Mouse (Mus musculus) heart, embryonic 10.5 days (tissue): ENCODE results near the gene Lrrc8a. TPM values are rescaled to one million over a fixed set of nuclear protein-coding genes. Genes with fewer than 3 reads are reported as not detected.

Experiments
- DNase-seq: peaks from one replicate; pipeline ENCODE4 v3.0.0-alpha.2; 2017; ENCODE audit warnings: low spot score
- H3K27ac ChIP-seq: fragments of 300-500 bp; sonication (generic); 2 replicates; pipeline ENCODE4 v1.5.1; 2016; ENCODE audit warnings: mild to moderate bottlenecking
- H3K27me3 ChIP-seq: fragments of 300-500 bp; sonication (generic); 2 replicates; pipeline ENCODE4 v1.6.1; 2016; ENCODE audit warnings: mild to moderate bottlenecking; ENCODE audit not compliant: poor library complexity, insufficient read depth, severe bottlenecking
- H3K36me3 ChIP-seq: fragments of 300-500 bp; sonication (generic); 2 replicates; pipeline ENCODE4 v1.6.1; 2016; ENCODE audit warnings: mild to moderate bottlenecking, moderate library complexity
- H3K4me1 ChIP-seq: fragments of 300-500 bp; sonication (generic); 2 replicates; pipeline ENCODE4 v1.6.1; 2016; ENCODE audit warnings: mild to moderate bottlenecking
- H3K4me3 ChIP-seq: fragments of 300-500 bp; sonication (generic); 2 replicates; pipeline ENCODE4 v1.5.1; 2016; ENCODE audit warnings: mild to moderate bottlenecking, moderate library complexity
- H3K9me3 ChIP-seq: fragments of 300-500 bp; sonication (generic); 2 replicates; pipeline ENCODE4 v1.6.1; 2016; ENCODE audit warnings: mild to moderate bottlenecking, moderate library complexity
- WGBS: fragments of 180-500 bp; shearing (Covaris S2); methylation state at CpG from one replicate; pipeline ENCODE4 v1.1.7; 2016; 5-methylcytosine and 5-hydroxymethylcytosine counted together
- polyA plus RNA-seq: library from polyadenylated mRNA; unstranded; fragments of >200 nt; fragmentation: Nextera tagmentation; extraction: Ambion mirVana; gene quantifications from 2 replicates; pipeline ENCODE4 v1.2.1, GENCODE M21; 2016

Gene Lrrc8a
- polyA plus RNA-seq, 1 experiment from 2014 or later: 20.2 TPM

GRCm38 (mm10) chr2:30269241-30269990 is 31.9 kb downstream of the Lrrc8a start:
- peaks cover 40% of the 10 kb centered on the region for H3K4me1 ChIP-seq
- 86% methylated on average over 17 of the region's 17 CpGs for WGBS
- no peaks in the 10 kb centered on the region for H3K27me3 ChIP-seq
- H3K4me3 ChIP-seq: no peak overlapping the region
- peaks cover 8% of the 10 kb centered on the region for H3K36me3 ChIP-seq
- no peaks in the 10 kb centered on the region for H3K9me3 ChIP-seq
- H3K27ac ChIP-seq: peak overlapping the region; percentile 47; the same call in 1 of the 2 replicates
- no peak for DNase-seq

GRCm38 (mm10) chr2:30270134-30270533 is 32.6 kb downstream of the Lrrc8a start:
- DNase-seq: no peak
- Histone ChIP-seq H3K27ac (0 out of 2 replicates have a peak overlapping the region, but pooled peaks have one; percentile 47), H3K36me3 (peaks cover 3% of the 10 kb centered on the region; the same call in 1 of the 2 replicates), H3K4me3 (no peak overlapping the region), H3K4me1 (peaks cover 33% of the 10 kb centered on the region), H3K27me3 (no peaks in the 10 kb centered on the region), H3K9me3 (no peaks in the 10 kb centered on the region)
- 33% methylated on average over 1 of the region's 1 CpGs for WGBS

- H3K27ac ChIP-seq: no peak within 1 kb of the TSS
- no peaks in the 10 kb centered on the region for H3K27me3 ChIP-seq
- no peaks in the 10 kb centered on the region for H3K9me3 ChIP-seq
- 89% methylated on average over 11 of the region's 11 CpGs for WGBS
- H3K4me3 ChIP-seq: no peak within 1 kb of the TSS
- no peak for DNase-seq
- H3K4me1 ChIP-seq: peaks cover 12% of the 10 kb centered on the region
- H3K36me3 ChIP-seq: peaks cover 13% of the 10 kb centered on the region; the same call in 1 of the 2 replicates
Observed at GRCm38 (mm10) chr2:30280743-30281142, 43.2 kb downstream of the Lrrc8a start, which contains the start of gene Gm28038. TSS of gene Gm28038 (plus strand) at chr2:30281043.

DNA sequence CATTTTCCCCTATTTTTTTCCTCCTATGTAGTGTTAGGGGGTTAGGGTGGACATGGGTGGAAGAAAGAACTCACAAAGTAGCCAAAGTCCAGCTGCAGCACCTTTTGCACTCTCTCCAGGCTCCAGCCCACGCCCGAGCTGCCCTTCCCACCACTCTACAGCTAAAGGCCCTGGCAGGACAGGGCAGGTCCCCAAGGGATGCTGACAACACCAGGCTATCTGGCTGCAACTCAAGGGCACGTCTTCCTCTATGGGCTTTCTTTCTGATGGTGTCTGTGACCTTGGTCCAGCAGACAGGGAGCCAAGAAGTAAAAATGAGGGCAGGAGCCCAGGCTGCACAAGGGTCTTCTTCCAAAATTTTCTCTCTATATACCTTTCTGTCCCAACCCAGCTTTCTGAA is 44.1 kb downstream of the Lrrc8a start:
- H3K4me3 ChIP-seq: no peak overlapping the region
- H3K9me3 ChIP-seq: no peaks in the 10 kb centered on the region
- H3K27me3 ChIP-seq: no peaks in the 10 kb centered on the region
- no peak for DNase-seq
- H3K27ac ChIP-seq: no peak overlapping the region
- peaks cover 13% of the 10 kb centered on the region for H3K4me1 ChIP-seq
- 73% methylated on average over 3 of the region's 3 CpGs for WGBS
- peaks cover 13% of the 10 kb centered on the region; the same call in 1 of the 2 replicates for H3K36me3 ChIP-seq

DNA sequence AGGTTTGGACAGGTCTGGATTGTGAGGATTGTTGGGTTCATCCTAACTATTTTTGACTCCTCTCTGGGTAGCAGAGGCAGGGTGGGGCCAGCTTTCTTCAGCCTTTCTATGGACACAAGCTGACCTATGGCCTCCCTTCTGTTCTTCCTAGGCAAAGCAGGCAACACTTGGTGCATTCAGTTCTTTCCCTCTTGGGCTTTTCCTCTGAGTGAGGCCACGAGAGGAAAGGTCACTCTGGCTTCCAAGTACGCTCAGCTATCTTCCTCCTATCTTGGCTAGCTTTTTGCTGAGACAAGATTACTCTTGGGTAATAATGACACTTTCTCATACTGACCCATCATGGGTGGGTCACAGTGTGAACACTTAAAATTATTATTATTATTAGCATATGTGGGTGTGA is 45.7 kb downstream of the Lrrc8a start:
- no peak for DNase-seq
- peaks cover 23% of the 10 kb centered on the region for H3K4me1 ChIP-seq
- H3K36me3 ChIP-seq: peaks cover 13% of the 10 kb centered on the region; the same call in 1 of the 2 replicates
- H3K27ac ChIP-seq: no peak overlapping the region
- H3K9me3 ChIP-seq: no peaks in the 10 kb centered on the region
- WGBS: 86% methylated on average over 2 of the region's 2 CpGs
- no peaks in the 10 kb centered on the region for H3K27me3 ChIP-seq
- H3K4me3 ChIP-seq: no peak overlapping the region

- 88% methylated on average over 5 of the region's 5 CpGs for WGBS
- Histone ChIP-seq H3K9me3 (no peaks in the 10 kb centered on the region), H3K27ac (no peak overlapping the region), H3K36me3 (peaks cover 18% of the 10 kb centered on the region), H3K27me3 (no peaks in the 10 kb centered on the region), H3K4me3 (peak overlapping the region; percentile 97), H3K4me1 (peaks cover 23% of the 10 kb centered on the region)
- DNase-seq: no peak
Observed at GRCm38 (mm10) chr2:30285004-30285403, 47.5 kb downstream of the Lrrc8a start.

GRCm38 (mm10) chr2:30285416-30286181 is 48.1 kb downstream of the Lrrc8a start:
- no peak for DNase-seq
- peak overlapping the region; percentile 94 for H3K27ac ChIP-seq

DNA sequence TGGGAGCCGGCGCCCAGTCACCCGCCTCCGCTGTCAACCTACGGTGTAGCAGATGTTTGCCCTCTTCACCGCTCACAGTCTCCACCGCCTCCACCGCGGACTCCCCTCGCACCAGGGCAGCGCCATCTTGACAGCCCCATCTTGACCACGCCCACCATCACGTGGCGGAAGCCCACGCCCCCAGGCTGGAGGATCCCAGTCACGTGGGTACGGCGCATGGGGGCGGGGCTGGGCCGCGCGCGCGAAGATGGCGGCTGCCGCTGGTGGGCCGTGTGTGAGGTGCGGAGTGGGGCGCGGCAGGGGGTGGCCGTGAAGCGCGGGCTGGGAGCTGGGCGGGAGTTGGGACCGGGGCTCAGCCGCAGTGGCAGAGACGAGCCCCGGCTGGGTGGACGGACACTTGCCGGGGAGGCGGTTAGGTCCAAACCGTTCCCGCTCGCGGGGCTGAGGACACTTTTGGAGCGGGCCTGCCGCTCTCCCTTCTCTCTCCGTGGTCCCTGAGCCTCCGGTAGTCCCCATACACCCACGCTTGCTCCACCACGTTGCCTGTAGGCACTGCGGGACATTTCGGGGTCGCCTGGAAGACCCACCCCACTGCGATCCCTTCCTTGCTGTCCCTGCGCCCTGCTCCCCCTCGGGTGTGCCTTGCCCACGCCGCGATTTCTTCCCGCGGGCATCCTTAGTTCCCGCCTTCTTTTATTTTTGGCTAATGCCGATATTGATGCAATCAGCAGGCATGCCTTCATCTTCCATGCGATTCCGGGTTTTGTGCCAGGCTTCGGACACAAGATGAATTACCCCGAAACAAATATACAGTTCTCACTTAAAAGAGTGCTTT is 48.9 kb downstream of the Lrrc8a start, which contains the start of the genes Dolk and Nup188:
TSS of gene Dolk (minus strand) at position 143 of the 835 bp plus-strand sequence.
TSS of gene Nup188 (plus strand) at position 206 of the 835 bp plus-strand sequence.
- Histone ChIP-seq H3K27me3 (no peaks in the 10 kb centered on the region), H3K27ac (peak within 1 kb of the TSS; percentile 94), H3K4me1 (peaks cover 23% of the 10 kb centered on the region), H3K4me3 (peak within 1 kb of the TSS; percentile 97), H3K9me3 (no peaks in the 10 kb centered on the region), H3K36me3 (peaks cover 23% of the 10 kb centered on the region)
- peak; percentile 98 for DNase-seq
- under 1% methylated on average over 59 of the region's 68 CpGs for WGBS

More at GRCm38 (mm10) chr2:30285416-30286181, 48.1 kb downstream of the Lrrc8a start:
- Histone ChIP-seq H3K4me1 (peaks cover 23% of the 10 kb centered on the region), H3K4me3 (peak overlapping the region; percentile 97), H3K36me3 (peaks cover 23% of the 10 kb centered on the region), H3K27me3 (no peaks in the 10 kb centered on the region), H3K9me3 (no peaks in the 10 kb centered on the region)
- WGBS: 13% methylated on average over 38 of the region's 38 CpGs

GRCm38 (mm10) chr2:30287027-30287373 is 49.5 kb downstream of the Lrrc8a start:
- Histone ChIP-seq H3K27me3 (no peaks in the 10 kb centered on the region), H3K36me3 (peaks cover 23% of the 10 kb centered on the region), H3K9me3 (no peaks in the 10 kb centered on the region), H3K4me1 (peaks cover 23% of the 10 kb centered on the region), H3K4me3 (peak overlapping the region; percentile 97), H3K27ac (peak overlapping the region; percentile 94)
- no peak for DNase-seq
- under 1% methylated on average over 10 of the region's 10 CpGs for WGBS

GRCm38 (mm10) chr2:30299525-30299924 is 62.0 kb downstream of the Lrrc8a start:
- peaks cover 81% of the 10 kb centered on the region for H3K36me3 ChIP-seq
- no peak for DNase-seq
- H3K27ac ChIP-seq: no peak overlapping the region
- H3K4me1 ChIP-seq: no peaks in the 10 kb centered on the region
- H3K27me3 ChIP-seq: no peaks in the 10 kb centered on the region
- no peaks in the 10 kb centered on the region for H3K9me3 ChIP-seq
- no peak overlapping the region for H3K4me3 ChIP-seq
- WGBS: 76% methylated on average over 3 of the region's 3 CpGs

DNA sequence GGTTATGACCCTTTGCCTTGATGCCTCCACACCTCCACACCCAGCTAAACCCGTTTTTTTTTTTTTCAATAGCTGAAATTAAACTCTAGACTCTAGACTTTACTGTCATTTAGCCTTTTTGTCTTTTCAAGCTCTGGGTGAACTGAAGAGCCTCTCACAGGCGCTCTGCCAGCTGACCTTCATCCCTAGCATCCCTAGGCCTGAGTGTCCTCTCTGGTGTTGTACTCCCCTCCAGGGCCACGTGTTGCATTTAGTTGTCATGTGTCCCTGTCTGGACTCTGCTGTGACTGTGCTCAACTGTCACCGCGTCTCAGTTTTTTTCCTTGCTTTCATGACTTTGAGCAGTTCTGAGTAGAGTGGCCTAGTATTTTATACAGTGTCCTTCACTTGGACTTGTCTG is 62.5 kb downstream of the Lrrc8a start:
- no peak overlapping the region for H3K4me3 ChIP-seq
- no peaks in the 10 kb centered on the region for H3K4me1 ChIP-seq
- no peaks in the 10 kb centered on the region for H3K9me3 ChIP-seq
- peaks cover 85% of the 10 kb centered on the region for H3K36me3 ChIP-seq
- DNase-seq: no peak
- no peaks in the 10 kb centered on the region for H3K27me3 ChIP-seq
- no peak overlapping the region for H3K27ac ChIP-seq
- WGBS: 90% methylated on average over 5 of the region's 5 CpGs

DNA sequence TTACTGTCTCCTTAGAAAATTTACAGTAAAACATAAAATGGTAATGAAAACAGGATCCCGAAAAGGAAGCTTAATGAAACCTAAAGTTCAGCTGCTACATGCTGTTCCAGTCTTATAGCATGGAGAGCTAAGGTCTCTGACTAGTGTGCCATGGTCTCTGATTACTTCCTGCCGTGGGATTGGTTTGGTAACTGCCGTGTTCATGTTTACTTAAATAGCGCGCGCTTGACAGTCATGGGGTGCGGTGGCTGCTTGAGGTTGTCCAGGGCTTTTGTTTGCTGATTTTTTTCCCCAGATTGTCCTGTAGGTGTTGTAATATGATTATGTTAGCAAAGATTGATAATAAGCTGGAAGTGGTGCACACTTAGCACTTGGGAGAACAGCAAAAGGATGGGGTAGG is 68.6 kb downstream of the Lrrc8a start:
- Histone ChIP-seq H3K27ac (no peak overlapping the region), H3K9me3 (no peaks in the 10 kb centered on the region), H3K27me3 (no peaks in the 10 kb centered on the region), H3K4me1 (no peaks in the 10 kb centered on the region), H3K36me3 (peaks cover 99% of the 10 kb centered on the region), H3K4me3 (no peak overlapping the region)
- WGBS: 97% methylated on average over 7 of the region's 7 CpGs
- DNase-seq: no peak
